Mouse (Mus musculus): ENCODE measurements around the gene Ccnl2. TPM values are rescaled to one million over a fixed set of nuclear protein-coding genes. Genes with fewer than 3 reads are reported as not detected.

Gene Ccnl2
- polyA plus RNA-seq, 1 experiment from 2014 or later = 132 TPM

DNA sequence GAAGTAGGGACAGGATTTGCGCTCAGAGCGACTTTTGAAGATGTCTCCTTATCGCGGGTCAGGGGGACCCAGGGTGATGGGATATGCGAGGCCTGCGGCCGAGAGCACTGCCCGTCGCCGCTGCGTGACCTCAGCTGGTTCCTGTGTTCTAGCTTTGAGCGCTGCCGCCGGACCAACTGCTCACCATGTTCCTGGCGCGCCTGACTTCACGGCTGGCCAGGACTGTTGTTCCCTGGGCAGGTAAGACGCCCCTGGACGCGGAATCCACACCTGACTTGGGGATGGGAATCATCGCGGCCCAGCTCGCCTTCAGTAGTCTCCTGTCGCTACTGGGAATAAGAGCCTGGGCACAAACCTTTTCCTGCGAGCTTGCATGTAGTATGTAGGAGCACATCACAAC, 19.5 kb downstream of the Ccnl2 start:
- no peaks in the 10 kb centered on the region for H3K27me3 ChIP-seq (replicated peaks)
- peak overlapping the region; percentile 91 for H3K27ac ChIP-seq
- WGBS = under 1% methylated on average over 25 of the region's 25 CpGs
- H3K9ac ChIP-seq = peak overlapping the region; percentile 77
- H3K9me3 ChIP-seq = no peaks in the 10 kb centered on the region
- ATAC-seq = no peak; the same call in 1 of the 2 replicates
- peaks cover 11% of the 10 kb centered on the region; the same call in 1 of the 2 replicates for H3K36me3 ChIP-seq
- H3K4me2 ChIP-seq (replicated peaks) = peak overlapping the region; percentile 85
- H3K4me3 ChIP-seq (replicated peaks) = peak overlapping the region; percentile 67
- peaks cover 21% of the 10 kb centered on the region for H3K4me1 ChIP-seq (replicated peaks)

DNA sequence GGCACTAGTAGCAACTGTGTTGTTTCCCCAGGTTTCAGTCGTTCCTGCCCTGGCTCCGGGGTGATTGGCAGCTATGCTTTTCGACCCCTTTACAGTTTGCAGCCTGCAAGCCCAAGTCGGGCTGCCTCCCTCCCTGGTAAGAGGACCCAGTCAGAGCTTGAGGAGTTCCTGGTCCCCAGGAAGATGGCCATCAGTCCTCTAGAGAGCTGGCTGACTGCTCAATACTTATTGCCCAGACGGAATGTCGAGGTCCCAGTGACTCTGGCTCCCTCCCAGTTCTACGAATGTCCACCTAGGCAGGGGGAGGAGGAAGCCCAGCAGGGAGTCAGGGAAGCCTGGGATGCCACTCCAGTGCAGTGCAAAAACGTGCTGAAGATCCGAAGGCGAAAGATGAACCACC, 20.0 kb downstream of the Ccnl2 start:
- Histone ChIP-seq H3K4me3 (replicated peaks) (peak overlapping the region; percentile 67), H3K27ac (peak overlapping the region; percentile 91; the same call in 1 of the 2 replicates), H3K4me2 (replicated peaks) (peak overlapping the region; percentile 85), H3K9me3 (no peaks in the 10 kb centered on the region), H3K36me3 (peaks cover 10% of the 10 kb centered on the region; the same call in 1 of the 2 replicates), H3K27me3 (replicated peaks) (no peaks in the 10 kb centered on the region), H3K9ac (peak overlapping the region; percentile 77), H3K4me1 (replicated peaks) (peaks cover 21% of the 10 kb centered on the region)
- 55% methylated on average over 10 of the region's 10 CpGs for WGBS
- no peak for ATAC-seq

DNA sequence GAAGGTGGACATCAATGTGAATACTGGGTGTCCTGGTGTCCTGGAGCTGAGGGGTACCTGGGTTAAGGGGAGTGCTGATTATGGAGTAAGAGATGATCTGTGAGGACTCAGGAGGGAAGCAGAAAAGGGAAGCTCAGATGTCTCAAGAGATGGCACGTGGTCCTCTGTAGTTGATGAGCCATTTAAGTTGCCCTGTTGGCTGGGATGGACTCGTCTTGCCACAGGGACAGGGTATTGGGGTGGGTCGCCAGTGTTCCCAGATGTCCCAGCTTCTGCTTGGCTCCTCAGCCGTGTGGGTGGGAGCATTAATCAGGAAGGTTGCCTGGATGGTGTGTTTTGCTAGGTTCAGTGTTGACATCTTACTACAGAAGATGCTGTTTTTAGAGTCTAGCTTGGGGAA, 20.9 kb downstream of the Ccnl2 start:
- H3K27ac ChIP-seq = no peak overlapping the region
- peaks cover 6% of the 10 kb centered on the region; the same call in 1 of the 2 replicates for H3K36me3 ChIP-seq
- H3K4me2 ChIP-seq (replicated peaks) = no peak overlapping the region
- no peaks in the 10 kb centered on the region for H3K9me3 ChIP-seq
- ATAC-seq = no peak
- peaks cover 29% of the 10 kb centered on the region for H3K4me1 ChIP-seq (replicated peaks)
- H3K9ac ChIP-seq = 0 out of 2 replicates have a peak overlapping the region, but pooled peaks have one; percentile 13
- WGBS = 86% methylated on average over 4 of the region's 4 CpGs
- H3K27me3 ChIP-seq (replicated peaks) = no peaks in the 10 kb centered on the region
- H3K4me3 ChIP-seq (replicated peaks) = no peak overlapping the region

DNA sequence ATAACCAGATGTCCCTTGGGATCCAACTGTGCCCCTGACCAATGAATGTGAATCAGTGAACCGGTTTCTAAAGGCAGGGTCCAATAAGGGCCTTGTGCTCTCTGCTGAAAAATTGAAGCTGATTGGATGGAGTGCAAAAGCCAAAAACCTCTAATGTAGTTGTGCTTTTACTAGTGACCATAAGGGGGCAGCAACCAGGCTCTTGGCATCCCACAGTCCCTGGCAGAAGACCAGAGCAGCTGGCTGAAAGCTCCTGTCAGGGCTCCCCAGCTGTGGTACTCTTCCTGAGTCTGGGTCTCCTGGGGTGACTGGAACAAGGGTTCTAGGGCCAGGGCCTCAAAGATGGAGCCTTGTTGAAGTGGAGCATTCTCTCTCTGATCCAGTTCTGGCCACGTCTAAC, 21.5 kb downstream of the Ccnl2 start:
- H3K36me3 ChIP-seq = peaks cover 6% of the 10 kb centered on the region; the same call in 1 of the 2 replicates
- WGBS = 19% methylated on average over 2 of the region's 2 CpGs
- H3K27ac ChIP-seq = peak overlapping the region; percentile 66
- 0 out of 2 replicates have a peak overlapping the region, but pooled peaks have one; percentile 11 for H3K4me2 ChIP-seq (replicated peaks)
- H3K27me3 ChIP-seq (replicated peaks) = no peaks in the 10 kb centered on the region
- no peaks in the 10 kb centered on the region for H3K9me3 ChIP-seq
- H3K4me3 ChIP-seq (replicated peaks) = no peak overlapping the region
- peak; percentile 9; the same call in 1 of the 2 replicates for ATAC-seq
- peaks cover 29% of the 10 kb centered on the region for H3K4me1 ChIP-seq (replicated peaks)
- H3K9ac ChIP-seq = no peak overlapping the region

DNA sequence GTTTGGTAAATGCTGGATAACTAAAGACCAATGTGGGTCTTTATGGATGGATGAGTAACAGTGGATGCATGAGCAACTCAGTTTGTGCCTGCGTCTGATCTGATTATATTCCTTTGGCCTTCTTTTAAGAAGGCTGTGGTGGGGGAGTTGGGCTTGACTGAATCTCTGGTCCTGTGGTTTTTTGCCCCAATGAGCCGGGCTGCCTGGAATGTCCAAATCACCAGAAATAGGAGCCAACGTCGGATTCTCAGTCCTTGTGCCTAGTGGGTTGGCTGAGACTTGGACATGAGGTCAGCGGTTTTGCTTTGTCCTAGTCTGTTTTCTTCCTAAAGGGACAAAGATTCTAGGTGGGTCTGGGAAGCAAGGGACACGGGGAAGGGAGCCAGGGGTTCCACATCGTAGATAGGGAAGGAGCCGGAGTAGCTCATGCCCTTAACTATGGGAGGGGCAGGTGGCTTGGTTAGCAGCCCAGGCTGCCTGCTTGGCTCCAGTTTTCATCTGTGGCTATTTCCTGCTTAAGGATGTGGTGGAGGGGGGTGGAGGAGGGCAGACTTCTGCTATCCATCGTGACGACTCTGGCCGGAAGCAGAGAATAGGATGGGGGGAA, 25.2 kb downstream of the Ccnl2 start:
- peaks cover 6% of the 10 kb centered on the region; the same call in 1 of the 2 replicates for H3K36me3 ChIP-seq
- H3K27me3 ChIP-seq (replicated peaks) = no peaks in the 10 kb centered on the region
- H3K9ac ChIP-seq = no peak overlapping the region
- ATAC-seq = no peak
- H3K27ac ChIP-seq = peak overlapping the region; percentile 89
- 60% methylated on average over 11 of the region's 11 CpGs for WGBS
- H3K4me3 ChIP-seq (replicated peaks) = no peak overlapping the region
- peaks cover 48% of the 10 kb centered on the region for H3K4me1 ChIP-seq (replicated peaks)
- no peaks in the 10 kb centered on the region for H3K9me3 ChIP-seq
- H3K4me2 ChIP-seq (replicated peaks) = peak overlapping the region; percentile 12; the same call in 1 of the 2 replicates

DNA sequence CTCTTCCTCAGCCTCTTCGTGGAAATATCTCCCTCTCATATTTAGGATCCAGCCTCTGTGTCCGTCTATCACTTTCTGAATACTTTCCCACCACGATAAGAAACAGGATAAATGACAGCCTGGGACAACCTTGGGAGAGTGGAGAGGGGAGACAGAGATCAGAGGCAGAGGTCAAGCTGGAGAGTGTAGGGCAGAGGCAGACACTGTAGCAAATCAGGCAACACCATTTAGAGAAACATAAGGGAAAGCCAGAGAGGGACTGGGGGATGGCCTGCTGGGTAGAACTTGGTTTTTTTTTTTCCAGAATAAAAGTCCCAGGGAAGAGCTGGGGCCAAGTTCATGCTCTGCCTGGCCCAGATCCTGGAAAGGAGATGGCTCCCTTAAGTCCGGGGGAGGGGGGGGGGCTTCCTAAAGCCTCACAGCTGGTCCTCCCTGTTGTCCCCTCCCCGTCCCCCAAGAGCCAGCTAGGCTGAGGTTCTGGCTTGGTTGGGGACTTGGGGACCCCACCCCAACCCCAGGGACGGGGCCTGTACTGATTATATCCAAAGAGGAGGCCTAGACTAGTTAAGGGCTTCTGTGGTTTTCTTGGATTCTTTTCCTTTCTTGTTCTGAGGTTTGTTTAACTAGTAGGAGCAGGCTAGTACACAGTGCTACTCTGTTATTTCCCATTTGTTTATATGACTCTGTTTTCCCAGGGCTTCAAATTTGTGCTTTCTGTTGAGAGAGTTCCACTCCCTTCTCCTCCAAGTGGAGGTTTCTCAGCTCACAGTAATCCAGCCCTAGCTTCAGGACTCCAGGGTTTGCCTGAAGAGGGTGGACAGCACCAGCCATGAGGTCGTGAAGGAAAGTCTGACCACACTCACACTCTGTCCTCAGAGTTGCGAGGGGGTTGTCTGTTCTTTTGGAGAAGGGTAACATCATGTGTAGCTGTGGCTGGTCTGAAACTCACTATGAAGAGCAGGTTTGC, 26.2 kb downstream of the Ccnl2 start:
- Histone ChIP-seq H3K36me3 (0 out of 2 replicates have a peak, but pooled peaks cover 4% of the 10 kb centered on the region), H3K27me3 (replicated peaks) (no peaks in the 10 kb centered on the region), H3K9ac (no peak overlapping the region), H3K9me3 (no peaks in the 10 kb centered on the region), H3K4me2 (replicated peaks) (peak overlapping the region; percentile 12; the same call in 1 of the 2 replicates), H3K4me3 (replicated peaks) (no peak overlapping the region), H3K4me1 (replicated peaks) (peaks cover 38% of the 10 kb centered on the region), H3K27ac (peak overlapping the region; percentile 89)
- WGBS = 38% methylated on average over 8 of the region's 8 CpGs
- ATAC-seq = no peak

DNA sequence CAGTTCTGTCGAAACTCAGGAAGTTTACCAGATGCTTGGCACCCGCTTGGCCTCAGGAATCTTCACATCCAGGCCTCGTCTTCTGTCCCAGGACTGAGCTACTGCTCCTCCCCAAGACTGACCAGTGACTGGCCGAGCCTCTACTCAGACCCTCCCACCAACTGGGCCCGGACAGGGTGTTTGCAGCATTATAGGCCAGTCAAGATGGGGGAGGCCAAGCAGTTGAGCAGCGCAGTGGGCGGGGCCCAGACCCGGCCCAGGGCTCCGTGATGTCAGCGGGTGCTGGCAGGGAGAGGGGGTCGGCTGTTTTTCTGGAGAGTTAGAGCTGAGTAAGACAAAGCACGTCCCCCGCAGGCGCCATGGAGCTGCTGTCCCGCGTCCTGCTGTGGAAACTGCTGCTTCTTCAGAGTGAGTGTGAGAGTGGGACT, 27.2 kb downstream of the Ccnl2 start, which contains the start of gene Mxra8:
TSS of gene Mxra8 (plus strand) at position 198 of the 428 bp plus-strand sequence.
- WGBS = 10% methylated on average over 16 of the region's 16 CpGs
- peak; percentile 82 for ATAC-seq
- Histone ChIP-seq H3K27me3 (replicated peaks) (no peaks in the 10 kb centered on the region), H3K4me3 (replicated peaks) (peak within 1 kb of the TSS; percentile 50), H3K36me3 (0 out of 2 replicates have a peak, but pooled peaks cover 4% of the 10 kb centered on the region), H3K4me2 (replicated peaks) (peak within 1 kb of the TSS; percentile 86), H3K9ac (peak within 1 kb of the TSS; percentile 54), H3K9me3 (no peaks in the 10 kb centered on the region), H3K4me1 (replicated peaks) (peaks cover 33% of the 10 kb centered on the region), H3K27ac (peak within 1 kb of the TSS; percentile 89)

DNA sequence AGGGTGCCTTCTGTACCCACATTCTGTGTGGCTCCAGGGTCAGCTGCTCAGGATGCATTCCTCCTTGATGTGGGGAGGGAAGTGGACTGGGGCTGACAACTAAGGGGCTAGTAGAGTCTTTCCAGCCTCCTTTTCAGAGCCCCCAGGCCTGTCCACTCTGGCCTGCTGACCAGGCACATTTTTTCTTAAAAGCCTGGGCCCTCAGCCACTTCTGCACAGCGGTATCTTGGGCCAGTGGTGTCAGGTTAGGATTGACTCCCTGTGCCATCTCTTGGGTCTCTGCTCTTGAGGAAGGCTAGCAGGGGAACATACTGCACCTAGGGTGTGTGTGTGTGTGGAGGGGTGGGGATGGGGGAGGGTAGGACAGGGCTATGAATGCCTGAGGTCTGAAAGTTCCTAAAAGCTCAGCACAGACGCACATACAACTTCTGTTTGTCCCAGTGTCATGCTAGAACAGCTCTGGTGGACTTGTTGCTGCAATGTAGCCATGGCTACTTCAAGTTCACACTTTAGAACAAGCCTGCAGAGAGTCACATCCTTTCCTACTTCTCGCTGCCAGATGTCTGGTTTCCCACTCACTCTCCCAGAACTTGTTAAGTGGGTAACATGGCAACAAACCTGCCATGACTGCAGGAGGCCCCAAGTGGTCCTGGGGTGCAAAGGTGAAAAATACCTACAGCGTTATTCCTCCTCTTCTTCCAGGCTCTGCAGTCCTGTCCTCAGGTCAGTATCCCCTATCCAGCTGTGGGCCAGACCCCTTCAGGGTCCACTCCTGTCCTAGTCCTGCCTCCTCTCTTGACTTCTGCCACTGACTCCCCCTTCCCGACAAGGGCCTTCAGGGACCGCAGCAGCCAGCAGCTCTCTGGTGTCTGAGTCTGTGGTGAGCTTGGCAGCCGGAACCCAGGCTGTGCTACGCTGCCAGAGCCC, 28.1 kb downstream of the Ccnl2 start:
- peaks cover 33% of the 10 kb centered on the region for H3K4me1 ChIP-seq (replicated peaks)
- H3K36me3 ChIP-seq = 0 out of 2 replicates have a peak, but pooled peaks cover 4% of the 10 kb centered on the region
- 12% methylated on average over 8 of the region's 8 CpGs for WGBS
- no peaks in the 10 kb centered on the region for H3K9me3 ChIP-seq
- peak overlapping the region; percentile 54 for H3K9ac ChIP-seq
- no peaks in the 10 kb centered on the region for H3K27me3 ChIP-seq (replicated peaks)
- peak overlapping the region; percentile 86 for H3K4me2 ChIP-seq (replicated peaks)
- peak overlapping the region; percentile 50 for H3K4me3 ChIP-seq (replicated peaks)
- ATAC-seq = peak; percentile 21
- peak overlapping the region; percentile 89 for H3K27ac ChIP-seq

DNA sequence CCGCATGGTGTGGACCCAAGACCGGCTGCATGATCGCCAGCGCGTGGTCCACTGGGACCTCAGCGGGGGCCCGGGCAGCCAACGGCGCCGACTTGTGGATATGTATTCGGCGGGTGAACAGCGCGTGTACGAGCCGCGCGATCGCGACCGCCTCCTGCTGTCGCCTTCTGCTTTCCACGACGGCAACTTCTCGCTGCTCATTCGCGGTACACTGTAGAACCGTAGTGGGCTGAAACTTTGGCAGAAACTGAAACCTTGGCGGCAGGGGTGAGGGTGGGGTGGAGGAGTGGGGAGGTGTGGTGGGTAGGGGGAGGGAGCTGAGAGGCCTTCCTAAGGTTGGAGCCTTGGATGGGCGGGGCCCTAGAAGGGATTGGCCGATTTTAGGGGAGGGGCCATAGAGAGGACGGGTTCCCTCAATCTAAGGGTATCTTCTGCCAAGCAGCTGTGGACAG, 28.7 kb downstream of the Ccnl2 start:
- peak; percentile 73 for ATAC-seq
- Histone ChIP-seq H3K4me1 (replicated peaks) (peaks cover 33% of the 10 kb centered on the region), H3K27ac (peak overlapping the region; percentile 89), H3K9me3 (no peaks in the 10 kb centered on the region), H3K27me3 (replicated peaks) (no peaks in the 10 kb centered on the region), H3K36me3 (0 out of 2 replicates have a peak, but pooled peaks cover 4% of the 10 kb centered on the region), H3K4me2 (replicated peaks) (peak overlapping the region; percentile 86), H3K9ac (peak overlapping the region; percentile 54), H3K4me3 (replicated peaks) (peak overlapping the region; percentile 50)
- WGBS = under 1% methylated on average over 32 of the region's 32 CpGs

DNA sequence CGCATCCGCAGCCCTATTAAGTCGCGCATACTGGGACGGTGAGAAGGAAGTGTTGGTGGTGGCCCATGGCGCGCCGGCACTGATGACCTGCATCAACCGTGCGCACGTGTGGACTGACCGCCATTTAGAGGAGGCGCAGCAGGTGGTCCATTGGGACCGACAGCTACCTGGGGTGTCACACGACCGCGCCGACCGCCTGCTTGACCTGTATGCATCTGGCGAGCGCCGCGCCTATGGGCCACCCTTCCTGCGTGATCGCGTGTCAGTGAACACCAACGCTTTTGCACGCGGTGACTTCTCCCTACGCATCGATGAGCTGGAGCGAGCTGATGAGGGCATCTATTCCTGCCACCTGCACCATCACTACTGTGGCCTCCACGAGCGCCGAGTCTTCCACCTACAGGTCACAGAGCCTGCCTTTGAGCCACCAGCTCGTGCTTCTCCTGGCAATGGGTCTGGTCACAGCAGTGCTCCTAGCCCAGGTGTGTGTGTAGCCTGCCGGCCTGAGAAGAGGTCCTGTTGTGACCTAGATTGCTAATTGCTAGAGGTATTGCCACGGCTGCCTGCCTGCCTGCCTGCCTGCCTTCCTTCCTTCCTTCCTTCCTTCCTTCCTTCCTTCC, 29.5 kb downstream of the Ccnl2 start:
- H3K4me1 ChIP-seq (replicated peaks) = peaks cover 38% of the 10 kb centered on the region
- 45% methylated on average over 38 of the region's 38 CpGs for WGBS

DNA sequence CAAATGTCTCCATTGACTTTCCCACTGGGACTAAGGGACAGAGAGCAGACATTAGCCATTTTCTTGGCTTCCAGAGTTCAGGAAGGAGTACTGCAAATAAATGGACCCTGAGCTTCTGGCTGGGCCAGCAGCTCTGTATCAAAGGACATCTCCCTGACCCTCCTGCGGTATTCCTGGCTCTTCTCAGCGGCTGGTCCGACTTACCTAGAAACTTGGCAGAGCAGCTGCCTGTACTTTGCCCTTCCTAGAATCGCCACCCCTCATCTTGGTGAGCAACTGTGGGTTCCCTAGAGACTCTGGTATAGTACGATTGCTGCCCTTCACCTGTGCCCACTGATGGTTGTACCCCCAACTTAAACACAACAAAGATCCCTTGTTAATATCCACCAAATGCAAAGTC, 30.9 kb downstream of the Ccnl2 start:
- H3K4me2 ChIP-seq (replicated peaks) = no peak overlapping the region
- H3K36me3 ChIP-seq = 0 out of 2 replicates have a peak, but pooled peaks cover 4% of the 10 kb centered on the region
- H3K27me3 ChIP-seq (replicated peaks) = no peaks in the 10 kb centered on the region
- no peak overlapping the region for H3K9ac ChIP-seq
- no peaks in the 10 kb centered on the region for H3K9me3 ChIP-seq
- no peak overlapping the region for H3K4me3 ChIP-seq (replicated peaks)
- H3K4me1 ChIP-seq (replicated peaks) = peaks cover 36% of the 10 kb centered on the region
- no peak for ATAC-seq
- no peak overlapping the region for H3K27ac ChIP-seq
- 88% methylated on average over 5 of the region's 5 CpGs for WGBS

More for the DNA sequence above, 29.5 kb downstream of the Ccnl2 start:
- no peak overlapping the region for H3K27ac ChIP-seq
- no peaks in the 10 kb centered on the region for H3K9me3 ChIP-seq
- no peaks in the 10 kb centered on the region for H3K27me3 ChIP-seq (replicated peaks)
- peak; percentile 10 for ATAC-seq
- 0 out of 2 replicates have a peak, but pooled peaks cover 4% of the 10 kb centered on the region for H3K36me3 ChIP-seq
- peak overlapping the region; percentile 50 for H3K4me3 ChIP-seq (replicated peaks)
- H3K9ac ChIP-seq = 0 out of 2 replicates have a peak overlapping the region, but pooled peaks have one; percentile 54
- H3K4me2 ChIP-seq (replicated peaks) = peak overlapping the region; percentile 86
